Mouse (Mus musculus) testis, adult 2 months (tissue): Measurements from ENCODE around the gene Ngrn. TPM values are rescaled to one million over a fixed set of nuclear protein-coding genes. Genes with fewer than 3 reads are reported as not detected.

ENCODE experiments used
- H3K27ac ChIP-seq: fragments of 200-500 bp; 2 replicates; pipeline ENCODE4 v1.5.1; 2012; ENCODE audit warnings: low read depth, low read length; ENCODE audit not compliant: control insufficient read depth, insufficient read depth
- H3K27me3 ChIP-seq: fragments of 200-500 bp; 2 replicates; pipeline ENCODE4 v1.6.1; 2012; ENCODE audit warnings: mild to moderate bottlenecking, low read length, moderate library complexity; ENCODE audit not compliant: control insufficient read depth, insufficient read depth
- H3K36me3 ChIP-seq: fragments of 200-500 bp; 2 replicates; pipeline ENCODE4 v1.6.1; 2012; ENCODE audit warnings: mild to moderate bottlenecking, low read length; ENCODE audit not compliant: control insufficient read depth, insufficient read depth
- H3K4me1 ChIP-seq: fragments of 200-500 bp; 2 replicates; pipeline ENCODE4 v1.6.1; 2012; ENCODE audit warnings: low read length; ENCODE audit not compliant: control insufficient read depth, insufficient read depth
- H3K4me3 ChIP-seq: fragments of 200-500 bp; 2 replicates; pipeline ENCODE4 v1.5.1; 2012; ENCODE audit warnings: low read depth, mild to moderate bottlenecking, low read length, moderate library complexity, mixed read lengths; ENCODE audit not compliant: control insufficient read depth
- CTCF ChIP-seq: fragments of 200-500 bp; IDR thresholded peaks from 2 replicates; pipeline ENCODE4 v1.5.1; 2012; ENCODE audit warnings: low read depth, mild to moderate bottlenecking, inconsistent platforms, low read length, moderate library complexity; ENCODE audit not compliant: control insufficient read depth, insufficient read depth, insufficient replicate concordance
- POLR2A ChIP-seq: fragments of 200-500 bp; IDR thresholded peaks from 2 replicates; pipeline ENCODE4 v1.6.1; 2012; ENCODE audit warnings: low read depth, mild to moderate bottlenecking, inconsistent platforms, low read length, moderate library complexity; ENCODE audit not compliant: control insufficient read depth
- polyA plus RNA-seq: library from polyadenylated mRNA; depleted of rRNA; stranded (reverse); fragments of >200 nt; gene quantifications from 2 replicates; pipeline ENCODE4 v1.2.3, GENCODE M21; 2012

Gene Ngrn
- polyA plus RNA-seq, 1 experiment, result 10.1 TPM

DNA sequence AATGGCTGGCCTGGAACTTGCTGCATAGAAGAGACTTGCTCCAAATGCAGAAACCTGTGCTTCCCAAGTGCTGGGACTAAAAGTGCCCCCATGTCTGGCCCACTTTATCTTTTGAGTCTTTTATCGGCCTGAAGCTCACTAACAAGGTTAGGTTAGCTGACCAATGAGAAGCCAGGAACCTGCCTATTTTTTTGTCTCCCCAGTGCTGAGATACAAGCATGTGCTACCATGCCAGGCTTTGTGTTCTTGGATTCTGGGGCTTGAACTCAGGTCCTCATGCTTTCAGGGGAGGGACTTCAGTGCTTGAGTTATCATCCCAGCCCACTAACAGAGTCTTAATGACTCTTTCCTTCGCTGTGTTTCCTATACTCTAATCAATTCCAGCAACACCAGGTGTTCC, 3.3 kb upstream of the Ngrn start:
- Histone ChIP-seq H3K4me3 (no peak overlapping the region), H3K4me1 (peaks cover 11% of the 10 kb centered on the region), H3K36me3 (no peaks in the 10 kb centered on the region), H3K27ac (no peak overlapping the region), H3K27me3 (no peaks in the 10 kb centered on the region)
- TF ChIP-seq CTCF, result no peak
- TF ChIP-seq POLR2A, result no peak

DNA sequence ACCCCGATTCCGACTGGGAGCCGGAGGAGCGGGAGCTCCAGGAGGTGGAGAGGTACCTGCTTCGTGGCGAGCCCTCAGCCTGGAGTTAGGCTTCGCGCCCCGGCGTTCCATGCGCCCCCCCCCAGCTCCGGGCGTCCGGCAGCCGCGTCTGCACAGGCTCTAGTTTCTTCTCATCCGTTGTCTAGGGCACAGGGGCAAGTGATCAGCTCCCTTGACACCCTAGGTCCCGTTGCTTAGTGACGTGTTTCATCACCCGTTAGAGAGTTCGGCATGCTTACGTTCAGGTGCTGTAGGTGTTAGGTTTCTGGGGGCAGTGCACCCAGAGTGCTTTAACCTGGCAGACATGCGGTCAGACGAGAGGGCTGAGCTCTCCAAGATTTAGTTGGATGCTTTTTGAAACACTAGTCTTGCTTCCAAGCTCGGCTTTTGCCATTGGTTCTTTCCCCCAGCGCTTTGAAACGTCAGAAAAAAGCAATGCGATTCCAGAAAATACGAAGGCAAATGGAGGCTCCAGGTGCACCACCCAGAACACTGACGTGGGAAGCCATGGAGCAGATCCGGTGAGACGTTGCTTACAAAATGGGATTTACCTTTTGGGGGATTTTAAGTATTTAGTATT, 466 bp downstream of the Ngrn start:
- peaks cover 2% of the 10 kb centered on the region; the same call in 1 of the 2 replicates for H3K36me3 ChIP-seq
- H3K4me3 ChIP-seq, result peak overlapping the region; percentile 97
- H3K27ac ChIP-seq, result peak overlapping the region; percentile 89
- no peaks in the 10 kb centered on the region for H3K27me3 ChIP-seq
- no peak for TF ChIP-seq POLR2A
- TF ChIP-seq CTCF, result no peak
- H3K4me1 ChIP-seq, result peaks cover 11% of the 10 kb centered on the region

DNA sequence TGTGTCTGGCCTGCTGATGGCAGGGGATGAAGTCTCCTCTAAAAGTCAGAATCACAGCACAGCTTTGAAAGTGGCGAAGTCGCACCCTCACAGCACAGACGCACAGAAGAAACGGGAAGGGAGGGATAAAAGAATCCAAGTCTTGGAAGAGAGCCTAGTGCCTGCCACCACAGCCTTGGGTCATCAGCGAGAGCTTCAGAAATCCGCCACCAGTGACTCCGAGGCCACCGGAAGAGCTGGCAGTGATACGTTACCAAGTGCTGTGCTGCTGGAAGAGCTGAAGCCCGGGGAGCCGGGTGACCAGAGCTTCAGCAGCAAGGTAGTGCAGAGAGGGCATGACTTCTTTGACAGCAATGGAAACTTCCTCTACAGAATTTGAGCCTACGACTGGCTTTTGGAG, 3.6 kb downstream of the Ngrn start:
- peaks cover 13% of the 10 kb centered on the region for H3K4me1 ChIP-seq
- peaks cover 2% of the 10 kb centered on the region; the same call in 1 of the 2 replicates for H3K36me3 ChIP-seq
- no peaks in the 10 kb centered on the region for H3K27me3 ChIP-seq
- H3K27ac ChIP-seq, result no peak overlapping the region
- H3K4me3 ChIP-seq, result no peak overlapping the region
- TF ChIP-seq CTCF (no peak), POLR2A (no peak)

GRCm38 (mm10) chr7:80267764-80268163, 6.7 kb downstream of the Ngrn start:
- Histone ChIP-seq H3K36me3 (peaks cover 2% of the 10 kb centered on the region; the same call in 1 of the 2 replicates), H3K4me3 (no peak overlapping the region)

GRCm38 (mm10) chr7:80268897-80269750, 8.1 kb downstream of the Ngrn start, which contains the start of gene Vps33b:
TSS of gene Vps33b (plus strand) at chr7:80269649.
- H3K36me3 ChIP-seq, result peaks cover 2% of the 10 kb centered on the region; the same call in 1 of the 2 replicates
- peaks cover 6% of the 10 kb centered on the region; the same call in 1 of the 2 replicates for H3K4me1 ChIP-seq
- H3K27ac ChIP-seq, result peak within 1 kb of the TSS; percentile 76
- H3K27me3 ChIP-seq, result no peaks in the 10 kb centered on the region
- H3K4me3 ChIP-seq, result peak within 1 kb of the TSS; percentile 96
- TF ChIP-seq POLR2A, result peak; percentile 63
- TF ChIP-seq CTCF, result no peak

More at GRCm38 (mm10) chr7:80267764-80268163, 6.7 kb downstream of the Ngrn start:
- no peak for TF ChIP-seq POLR2A
- no peak for TF ChIP-seq CTCF
- Histone ChIP-seq H3K27me3 (no peaks in the 10 kb centered on the region), H3K27ac (no peak overlapping the region), H3K4me1 (peaks cover 6% of the 10 kb centered on the region; the same call in 1 of the 2 replicates)

DNA sequence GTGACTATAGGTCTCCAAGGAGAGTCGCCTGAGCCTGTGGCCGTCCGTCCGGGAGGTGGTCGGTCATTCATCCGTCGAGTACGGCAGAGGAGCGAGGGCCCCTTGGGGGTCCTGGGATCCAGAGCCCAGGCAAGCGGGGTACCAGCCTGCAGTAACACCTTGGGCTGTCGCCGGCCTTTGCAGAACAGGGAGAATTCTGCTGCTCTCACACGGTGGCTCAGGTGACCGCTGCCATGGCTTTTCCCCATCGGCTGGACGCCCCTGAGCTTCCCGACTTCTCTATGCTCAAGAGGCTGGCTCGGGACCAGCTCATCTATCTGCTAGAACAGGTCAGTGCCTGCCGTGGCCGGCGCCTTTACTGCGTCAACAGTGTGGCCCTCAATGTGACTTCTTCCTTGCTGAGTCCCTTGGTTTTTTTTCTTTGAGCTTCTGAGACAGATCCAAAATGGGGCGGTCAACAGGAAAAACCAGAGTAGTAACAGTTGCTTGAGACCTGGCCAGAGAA, 8.8 kb downstream of the Ngrn start:
- Histone ChIP-seq H3K4me1 (peaks cover 6% of the 10 kb centered on the region; the same call in 1 of the 2 replicates), H3K4me3 (peak overlapping the region; percentile 96), H3K27me3 (no peaks in the 10 kb centered on the region), H3K36me3 (peaks cover 1% of the 10 kb centered on the region; the same call in 1 of the 2 replicates), H3K27ac (peak overlapping the region; percentile 76)
- TF ChIP-seq CTCF, result no peak
- peak; percentile 3; the same call in 1 of the 2 replicates for TF ChIP-seq POLR2A

- Histone ChIP-seq H3K4me3 (no peak overlapping the region), H3K36me3 (peaks cover 2% of the 10 kb centered on the region), H3K27me3 (no peaks in the 10 kb centered on the region), H3K4me1 (peaks cover 6% of the 10 kb centered on the region; the same call in 1 of the 2 replicates), H3K27ac (no peak overlapping the region)
- no peak for TF ChIP-seq CTCF
Measured at GRCm38 (mm10) chr7:80273456-80273855, 12.4 kb downstream of the Ngrn start.
